Mouse (Mus musculus) CD4-positive naive resting alpha-beta T cell, adult 57 days (primary cell): ENCODE data around the gene Cplx1. TPM values are rescaled to one million over a fixed set of nuclear protein-coding genes. Genes with fewer than 3 reads are reported as not detected.

Experiments used
- total RNA-seq: library from RNA; stranded (reverse); gene quantifications from one replicate; pipeline ENCODE4 v1.2.4, GENCODE M21; 2023

Cplx1 gene
- total RNA-seq, result 0.53 TPM

GRCm38 (mm10) chr5:108549489-108550206, at the start of gene Cplx1:
TSS of gene Cplx1 (minus strand) at chr5:108550024.

Other genes with a start within 250 kb of the Cplx1 start
- gene Pigg, start 237.4 kb downstream of the Cplx1 start, total RNA-seq, result 2.0 TPM
- not detected for gene Gm42517, start 182.1 kb downstream of the Cplx1 start, total RNA-seq
- gene Pde6b, start 161.6 kb downstream of the Cplx1 start, total RNA-seq, result not detected
- 67.0 TPM for gene Atp5k, start 115.6 kb downstream of the Cplx1 start, total RNA-seq
- not detected for gene Mfsd7a, start 101.1 kb downstream of the Cplx1 start, total RNA-seq
- gene Pcgf3, start 88.8 kb downstream of the Cplx1 start, total RNA-seq, result 25.6 TPM
- gene Gak, start 79.7 kb upstream of the Cplx1 start, total RNA-seq, result 168 TPM
- gene Tmem175, start 79.7 kb upstream of the Cplx1 start, total RNA-seq, result 22.2 TPM
- gene Idua, start 110.3 kb upstream of the Cplx1 start, total RNA-seq, result 35.9 TPM
- gene Dgkq, start 119.6 kb upstream of the Cplx1 start, total RNA-seq, result 24.0 TPM
- not detected for gene Slc26a1, start 125.5 kb upstream of the Cplx1 start, total RNA-seq
- gene Fgfrl1, start 142.4 kb upstream of the Cplx1 start, total RNA-seq, result 8.5 TPM
- not detected for gene Rnf212, start 225.0 kb upstream of the Cplx1 start, total RNA-seq
- gene Tmed11, start 245.3 kb upstream of the Cplx1 start, total RNA-seq, result not detected